Mouse (Mus musculus): ENCODE measurements around the gene Lypd6b.

The Lypd6b gene

GRCm38 (mm10) chr2:49822312-49822711 is 34.8 kb downstream of the Lypd6b start:
- DNase-seq (ENCODE audit: low spot score in 2 of 2) = no peak

GRCm38 (mm10) chr2:49825588-49825987 is 38.1 kb downstream of the Lypd6b start:
- DNase-seq (ENCODE audit: low spot score in 2 of 2) = no peak

- DNase-seq (ENCODE audit: low spot score in 2 of 2) = no peak
Observed at GRCm38 (mm10) chr2:49827756-49828155, 40.3 kb downstream of the Lypd6b start.

GRCm38 (mm10) chr2:49830369-49830768 is 42.9 kb downstream of the Lypd6b start:
- DNase-seq (ENCODE audit: low spot score in 2 of 2) = no peak

GRCm38 (mm10) chr2:49832277-49832803 is 44.9 kb downstream of the Lypd6b start:
- no peak for DNase-seq (ENCODE audit: low spot score in 2 of 2)

GRCm38 (mm10) chr2:49837454-49838059 is 50.1 kb downstream of the Lypd6b start:
- DNase-seq (ENCODE audit: low spot score in 2 of 2) = no peak

- DNase-seq (ENCODE audit: low spot score in 2 of 2) = no peak
Observed at GRCm38 (mm10) chr2:49838611-49839010, 51.1 kb downstream of the Lypd6b start.

- DNase-seq (ENCODE audit: low spot score in 2 of 2) = no peak
Observed at GRCm38 (mm10) chr2:49840573-49840972, 53.1 kb downstream of the Lypd6b start.

GRCm38 (mm10) chr2:49841089-49841488 is 53.6 kb downstream of the Lypd6b start:
- DNase-seq (ENCODE audit: low spot score in 2 of 2) = no peak

GRCm38 (mm10) chr2:49845104-49845503 is 57.6 kb downstream of the Lypd6b start:
- DNase-seq (ENCODE audit: low spot score in 2 of 2) = no peak

GRCm38 (mm10) chr2:49846097-49846496 is 58.6 kb downstream of the Lypd6b start:
- no peak for DNase-seq (ENCODE audit: low spot score in 2 of 2)

GRCm38 (mm10) chr2:49846880-49847279 is 59.4 kb downstream of the Lypd6b start:
- no peak for DNase-seq (ENCODE audit: low spot score in 2 of 2)

- DNase-seq (ENCODE audit: low spot score in 2 of 2) = no peak
Observed at GRCm38 (mm10) chr2:49847831-49848230, 60.3 kb downstream of the Lypd6b start.

- no peak for DNase-seq (ENCODE audit: low spot score in 2 of 2)
Observed at GRCm38 (mm10) chr2:49849771-49850170, 62.3 kb downstream of the Lypd6b start.

GRCm38 (mm10) chr2:49851977-49852376 is 64.5 kb downstream of the Lypd6b start:
- DNase-seq (ENCODE audit: low spot score in 2 of 2) = no peak

GRCm38 (mm10) chr2:49856161-49856564 is 68.7 kb downstream of the Lypd6b start:
- DNase-seq (ENCODE audit: low spot score in 2 of 2) = no peak

GRCm38 (mm10) chr2:49856584-49856983 is 69.1 kb downstream of the Lypd6b start:
- no peak for DNase-seq (ENCODE audit: low spot score in 2 of 2)

GRCm38 (mm10) chr2:49860219-49860962 is 72.9 kb downstream of the Lypd6b start:
- DNase-seq (ENCODE audit: low spot score in 2 of 2) = no peak

GRCm38 (mm10) chr2:49860969-49861592 is 73.6 kb downstream of the Lypd6b start:
- DNase-seq (ENCODE audit: low spot score in 2 of 2) = no peak

GRCm38 (mm10) chr2:49861658-49862057 is 74.2 kb downstream of the Lypd6b start:
- DNase-seq (ENCODE audit: low spot score in 2 of 2) = no peak

- no peak for DNase-seq (ENCODE audit: low spot score in 2 of 2)
Observed at GRCm38 (mm10) chr2:49868116-49868858, 80.8 kb downstream of the Lypd6b start.

GRCm38 (mm10) chr2:49869044-49869443 is 81.6 kb downstream of the Lypd6b start:
- no peak for DNase-seq (ENCODE audit: low spot score in 2 of 2)

Measured in natural killer cell, adult 2 months (primary cell).